Mouse (Mus musculus): Measurements from ENCODE around the gene Atr.

The Atr gene

DNA sequence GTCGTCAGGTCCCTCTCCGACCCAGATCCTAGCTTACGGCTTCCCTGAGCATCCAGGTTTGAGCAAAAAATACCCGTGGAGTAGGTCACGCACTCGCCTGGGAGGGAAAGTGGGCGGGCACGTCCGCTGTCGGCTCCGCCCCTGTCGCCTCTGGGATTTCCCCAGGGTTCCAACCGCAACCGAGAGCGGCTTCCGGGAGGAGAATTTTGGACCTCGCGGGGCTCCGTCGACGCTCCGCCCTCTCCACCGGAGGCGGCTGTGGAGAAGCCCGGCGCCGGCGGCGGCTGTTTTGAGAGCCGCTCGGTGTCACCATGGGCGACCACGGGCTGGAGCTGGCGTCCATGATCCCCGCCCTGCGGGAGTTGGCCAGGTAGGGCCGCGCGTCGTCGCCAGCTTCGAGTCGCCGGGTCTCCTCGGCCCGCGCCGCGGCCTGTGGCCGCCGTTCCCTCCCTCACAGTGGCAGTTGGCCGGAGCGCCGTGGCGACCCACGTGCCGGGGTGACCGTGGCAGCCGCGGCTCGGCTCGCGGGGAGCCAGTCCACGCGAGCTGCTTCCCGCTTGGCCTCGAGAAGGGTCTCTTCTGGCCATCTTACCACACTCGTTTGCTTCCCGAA, at the start of gene Atr:
Gene Atr (plus strand): TSS at position 184 of the 613 bp plus-strand sequence.
- DNase-seq (ENCODE audit: low spot score): peak; percentile 89

DNA sequence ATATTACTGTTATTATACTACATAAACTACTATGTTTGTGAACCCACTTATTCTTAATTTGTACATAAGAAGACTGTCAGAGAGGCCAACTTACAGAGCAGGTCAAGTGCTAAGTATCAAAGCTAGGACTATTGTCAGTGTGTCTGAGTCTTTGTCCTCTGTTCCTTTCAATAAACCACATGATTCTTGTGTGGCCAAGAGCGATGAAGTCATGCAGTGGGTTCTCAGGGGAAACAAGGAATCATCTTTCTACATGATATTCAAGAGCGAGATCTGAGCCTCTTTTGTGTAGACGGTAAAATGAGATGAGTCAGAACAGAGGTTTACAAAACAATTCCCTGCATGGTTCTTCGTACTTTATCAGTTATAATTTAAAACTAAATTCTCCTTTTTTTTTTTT, 47.8 kb upstream of the Atr start:
- DNase-seq (ENCODE audit: low spot score): no peak

- DNase-seq (ENCODE audit: low spot score): no peak
Measured at GRCm38 (mm10) chr9:95811817-95812216, 45.6 kb upstream of the Atr start.

- no peak for DNase-seq (ENCODE audit: low spot score)
Measured at GRCm38 (mm10) chr9:95813721-95814531, 43.5 kb upstream of the Atr start.

GRCm38 (mm10) chr9:95815015-95815673, 42.3 kb upstream of the Atr start:
- no peak for DNase-seq (ENCODE audit: low spot score)

GRCm38 (mm10) chr9:95815706-95816105, 41.7 kb upstream of the Atr start:
- DNase-seq (ENCODE audit: low spot score): no peak

- no peak for DNase-seq (ENCODE audit: low spot score)
Measured at GRCm38 (mm10) chr9:95822531-95822930, 34.9 kb upstream of the Atr start.

GRCm38 (mm10) chr9:95827565-95827964, 29.8 kb upstream of the Atr start:
- no peak for DNase-seq (ENCODE audit: low spot score)

GRCm38 (mm10) chr9:95832758-95833157, 24.6 kb upstream of the Atr start:
- DNase-seq (ENCODE audit: low spot score): no peak

DNA sequence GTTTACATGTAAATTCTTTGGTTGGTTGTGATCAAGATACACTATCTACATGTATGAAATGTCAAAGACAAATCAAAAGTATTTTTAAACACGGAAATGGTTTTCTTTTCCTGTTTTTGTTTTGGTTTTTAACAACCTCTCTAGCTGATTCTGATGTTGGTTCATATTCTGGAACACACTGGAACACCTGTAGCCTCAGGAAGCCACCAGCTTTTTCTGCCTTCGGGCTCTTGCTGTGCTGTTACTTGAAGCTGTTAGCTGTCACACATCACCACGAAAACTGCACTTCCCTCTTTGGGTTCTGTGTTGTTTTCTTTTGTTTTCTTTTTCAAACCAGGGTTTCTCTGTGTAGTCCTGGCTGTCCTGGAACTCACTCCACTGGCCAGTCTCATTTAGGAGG, 22.6 kb upstream of the Atr start:
- no peak for DNase-seq (ENCODE audit: low spot score)

DNA sequence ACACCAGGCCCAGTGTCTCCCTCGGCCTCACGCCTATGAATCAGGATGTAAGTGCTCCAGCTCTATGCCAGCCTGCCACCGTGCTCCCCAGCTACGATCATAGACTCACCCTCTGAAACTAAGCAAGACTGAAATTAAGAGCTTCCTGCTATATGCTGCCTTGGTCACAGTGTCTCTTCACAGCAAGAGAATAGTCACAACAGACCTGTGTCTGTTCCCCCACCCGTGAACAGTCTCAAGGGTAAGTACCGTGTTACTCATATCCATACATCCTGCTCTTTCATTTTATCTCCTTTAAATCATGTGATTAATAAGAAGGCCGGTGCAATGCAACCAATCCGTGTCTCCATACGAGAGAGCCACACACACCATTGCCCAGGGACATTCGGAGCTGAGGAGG, 21.7 kb upstream of the Atr start:
- no peak for DNase-seq (ENCODE audit: low spot score)

- no peak for DNase-seq (ENCODE audit: low spot score)
Measured at GRCm38 (mm10) chr9:95839424-95839823, 18.0 kb upstream of the Atr start.

DNA sequence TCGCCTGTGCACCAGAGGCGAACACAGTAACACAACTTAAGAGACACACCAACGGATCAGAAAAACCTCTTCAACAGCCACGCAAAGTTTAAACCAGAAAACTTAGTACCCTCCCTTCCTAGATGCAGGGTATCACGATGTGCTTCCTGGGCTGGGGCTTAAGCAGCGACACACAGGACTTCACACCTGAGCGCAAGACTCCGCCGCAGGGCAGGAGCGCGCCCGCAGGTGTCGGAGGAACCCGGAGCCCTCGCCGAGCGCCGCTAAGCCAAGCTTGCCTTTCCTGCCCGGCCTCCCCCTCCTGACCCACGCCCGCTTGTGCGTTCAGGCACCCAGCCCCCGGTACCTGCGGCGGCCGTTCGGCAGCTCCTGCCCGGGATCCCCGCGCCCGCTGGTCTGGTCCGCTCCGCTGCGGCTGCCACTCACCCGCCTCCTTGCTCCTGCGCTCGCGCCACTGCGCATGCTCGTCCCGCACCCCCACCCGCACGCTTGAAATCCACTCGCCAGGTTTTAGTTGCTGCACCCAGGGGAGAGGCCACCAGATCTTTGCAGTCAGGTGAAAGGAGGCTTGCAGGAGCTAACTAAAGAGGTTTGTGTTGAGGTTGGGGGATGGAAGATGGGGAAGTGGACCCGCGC, 12.5 kb upstream of the Atr start, which contains the start of gene Pls1:
Gene Pls1 (minus strand): TSS at position 487 of the 636 bp plus-strand sequence.
- no peak for DNase-seq (ENCODE audit: low spot score)

GRCm38 (mm10) chr9:95845711-95846110, 11.7 kb upstream of the Atr start:
- DNase-seq (ENCODE audit: low spot score): no peak

DNA sequence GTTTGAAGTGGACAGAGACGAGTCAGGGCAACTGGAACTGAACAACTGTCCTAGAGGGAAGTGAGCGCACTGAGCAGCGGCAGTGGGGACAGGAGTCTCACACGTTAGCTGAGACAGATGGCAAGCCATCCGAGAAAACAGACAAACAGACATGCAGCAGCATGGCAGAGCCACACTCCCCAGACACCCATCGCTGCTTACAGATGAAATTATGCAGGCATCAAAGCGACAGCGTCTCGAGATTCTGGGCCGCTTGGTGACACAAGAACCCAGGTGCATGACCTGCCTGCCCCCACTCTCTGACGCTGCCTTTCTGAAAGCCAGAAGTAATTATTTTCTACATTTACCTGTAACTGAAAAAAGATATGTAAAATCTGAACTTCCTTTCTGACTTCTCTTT, 5.7 kb upstream of the Atr start:
- no peak for DNase-seq (ENCODE audit: low spot score)

DNA sequence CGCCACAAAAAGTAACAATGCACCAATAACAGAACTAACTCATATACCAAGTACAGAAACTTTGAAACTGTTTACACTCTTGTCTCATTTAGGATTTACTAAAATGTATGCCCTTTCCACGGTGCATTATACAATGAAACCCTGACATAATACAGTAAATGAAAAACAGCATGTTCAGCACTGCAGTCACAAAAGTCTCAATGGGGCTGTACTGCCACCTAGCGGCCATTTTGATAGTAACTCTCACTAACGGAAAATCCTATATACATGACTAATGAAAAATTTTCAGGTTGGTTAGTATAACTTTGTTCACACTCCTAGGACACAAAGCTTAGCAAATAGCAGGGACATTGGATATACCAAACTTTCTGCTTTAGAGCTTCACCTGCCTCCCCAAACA, 4.5 kb upstream of the Atr start:
- peak; percentile 89 for DNase-seq (ENCODE audit: low spot score)

GRCm38 (mm10) chr9:95854891-95855290, 2.5 kb upstream of the Atr start:
- DNase-seq (ENCODE audit: low spot score): no peak

GRCm38 (mm10) chr9:95856004-95856403, 1.4 kb upstream of the Atr start:
- DNase-seq (ENCODE audit: low spot score): no peak

GRCm38 (mm10) chr9:95858027-95858570, 702 bp downstream of the Atr start:
- DNase-seq (ENCODE audit: low spot score): peak; percentile 33

- no peak for DNase-seq (ENCODE audit: low spot score)
Measured at GRCm38 (mm10) chr9:95878246-95878645, 20.8 kb downstream of the Atr start.

DNA sequence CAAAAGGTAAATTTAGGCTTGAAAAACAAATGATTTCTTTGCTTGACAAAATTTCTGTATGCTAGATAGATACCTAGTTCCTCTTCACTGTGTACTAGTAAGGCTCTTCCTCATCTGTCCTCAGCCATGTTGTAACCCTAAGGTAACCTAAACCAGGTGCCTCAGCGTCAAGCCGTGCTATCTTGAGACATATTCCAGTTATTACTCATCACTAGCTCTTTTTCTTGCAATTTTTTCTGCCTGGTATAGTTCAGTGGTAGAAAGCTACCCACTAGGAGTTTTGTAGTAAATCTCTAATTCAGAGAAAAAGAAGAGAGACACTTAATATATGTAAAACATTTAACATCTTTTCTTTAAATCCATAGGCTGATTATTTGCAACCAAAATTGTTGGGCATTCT, 25.4 kb downstream of the Atr start:
- no peak for DNase-seq (ENCODE audit: low spot score)

- no peak for DNase-seq (ENCODE audit: low spot score)
Measured at GRCm38 (mm10) chr9:95897392-95897791, 40.0 kb downstream of the Atr start.
